Mouse (Mus musculus) layer of hippocampus, adult 18-20 months (tissue): ENCODE measurements at regions not wholly inside any gene's neighbourhood (a gene's known extent, or its start where the extent isn't known, plus 50 kb on each side); places are given as distances from the start of the nearest gene placed in this dataset.

Experiments used
- DNase-seq, 2 experiments: peaks; one replicate each; pipeline ENCODE4 v3.0.0; 2022; ENCODE audit warnings: low spot score in 2 of 2

GRCm38 (mm10) chr1:155041592-155041991, 57.8 kb downstream of the Ier5 start:
- no peak for DNase-seq

- DNase-seq, result no peak
Observed at GRCm38 (mm10) chr1:155040939-155041371, 58.5 kb downstream of the Ier5 start.

- no peak for DNase-seq
Observed at GRCm38 (mm10) chr1:155040086-155040726, 59.2 kb downstream of the Ier5 start.

- no peak for DNase-seq
Observed at GRCm38 (mm10) chr1:155038631-155039625, 60.5 kb downstream of the Ier5 start.

- DNase-seq, result no peak
Observed at GRCm38 (mm10) chr1:155037479-155037878, 62.0 kb downstream of the Ier5 start.

GRCm38 (mm10) chr1:155030908-155031307, 68.5 kb downstream of the Ier5 start:
- DNase-seq, result no peak

- peak; percentile 59 to 78 for DNase-seq
Observed at GRCm38 (mm10) chr1:155029195-155029879, 70.1 kb downstream of the Ier5 start.

- DNase-seq, result no peak
Observed at GRCm38 (mm10) chr1:155028735-155029134, 70.7 kb downstream of the Ier5 start.

- DNase-seq, result no peak
Observed at GRCm38 (mm10) chr1:155028147-155028546, 71.3 kb downstream of the Ier5 start.

- DNase-seq, result peak in 1 of 2 experiments; percentile 57
Observed at GRCm38 (mm10) chr1:155027583-155027982, 71.9 kb downstream of the Ier5 start.

- DNase-seq, result peak; percentile 74 to 95
Observed at GRCm38 (mm10) chr1:155025862-155026478, 73.5 kb downstream of the Ier5 start.

- no peak for DNase-seq
Observed at GRCm38 (mm10) chr1:155023324-155023723, 76.1 kb downstream of the Ier5 start.

- no peak for DNase-seq
Observed at GRCm38 (mm10) chr1:155015669-155016068, 83.8 kb downstream of the Ier5 start.

GRCm38 (mm10) chr1:155014944-155015343, 84.5 kb downstream of the Ier5 start:
- no peak for DNase-seq

- peak; percentile 72 to 77 for DNase-seq
Observed at GRCm38 (mm10) chr1:155013784-155014183, 85.7 kb downstream of the Ier5 start.

GRCm38 (mm10) chr1:155013361-155013760, 86.1 kb downstream of the Ier5 start:
- DNase-seq, result no peak

- peak; percentile 85 to 97 for DNase-seq
Observed at GRCm38 (mm10) chr1:155006539-155007486, 92.6 kb downstream of the Ier5 start.

GRCm38 (mm10) chr1:155006099-155006498, 93.3 kb downstream of the Ier5 start:
- DNase-seq, result no peak

- DNase-seq, result no peak
Observed at GRCm38 (mm10) chr1:155000301-155000700, 99.1 kb downstream of the Ier5 start.
